Mouse (Mus musculus) adrenal gland (tissue): ENCODE results near the gene Twist2.

Experiments
- intact Hi-C: fragments of 180-260 bp; cut with DNase I; formaldehyde crosslinking; loops from one replicate; pipeline ENCODE4 v1.15.1; 2025

Gene Twist2

DNA sequence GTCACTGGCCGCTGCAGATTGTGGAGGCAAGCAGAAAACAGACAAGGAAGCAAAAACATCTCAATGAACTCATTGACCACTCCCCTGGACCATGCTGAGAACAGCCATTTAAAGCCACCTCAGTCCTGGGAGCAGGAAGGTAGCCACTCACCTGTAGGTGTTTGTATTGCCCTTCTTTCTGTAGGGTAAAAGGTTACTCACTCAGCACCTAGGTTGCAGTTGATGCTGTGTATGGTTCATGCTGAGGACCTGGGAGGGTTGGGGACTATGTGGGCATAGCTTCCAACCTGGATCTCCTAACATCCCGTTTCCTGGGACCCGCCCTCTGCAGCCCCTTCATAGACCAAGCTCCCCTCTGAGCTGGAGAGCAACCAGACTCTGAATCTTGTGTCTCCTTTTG, 14.8 kb downstream of the Twist2 start:
- intact Hi-C loops, result no loop called here

DNA sequence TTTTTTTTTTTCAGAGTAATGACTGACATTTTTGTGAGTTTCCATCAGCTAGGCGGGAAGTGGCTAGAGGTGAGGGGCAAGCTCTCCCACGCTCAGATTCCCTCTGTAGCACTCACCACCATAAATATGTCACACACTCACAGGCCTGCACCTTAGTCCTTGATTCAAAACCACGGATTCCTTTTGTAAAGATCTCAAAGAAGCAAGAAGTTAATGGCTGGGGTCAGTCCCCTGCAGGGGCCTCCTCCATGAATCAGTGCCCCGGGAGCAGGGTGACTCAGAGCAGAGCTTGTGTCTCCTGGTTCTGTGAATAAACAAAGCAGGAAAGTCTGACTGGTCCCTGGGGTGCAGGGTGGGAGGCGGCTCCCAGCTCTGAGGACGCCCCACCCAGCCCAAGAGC, 15.3 kb downstream of the Twist2 start:
- intact Hi-C loops, result no loop called here

DNA sequence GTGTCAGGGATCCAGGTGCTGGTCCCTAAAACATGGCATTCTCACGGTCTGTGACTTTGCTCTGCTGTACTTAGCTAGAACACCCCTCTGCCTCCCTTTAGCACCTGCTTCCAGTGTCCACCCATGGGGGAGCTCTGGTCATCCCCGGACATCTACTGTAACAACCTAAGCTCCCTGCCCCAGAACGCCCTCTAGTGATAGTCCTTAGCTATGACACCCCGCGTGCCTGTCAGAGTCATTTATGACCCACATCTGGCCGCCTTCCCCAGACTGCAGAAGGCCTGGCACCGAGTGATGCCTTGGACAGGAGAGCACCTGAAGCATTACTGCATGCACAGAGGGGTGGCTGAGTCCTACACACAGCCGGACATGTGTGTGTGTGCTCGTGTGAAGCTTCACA, 18.0 kb downstream of the Twist2 start:
- intact Hi-C loops, result no loop called here

DNA sequence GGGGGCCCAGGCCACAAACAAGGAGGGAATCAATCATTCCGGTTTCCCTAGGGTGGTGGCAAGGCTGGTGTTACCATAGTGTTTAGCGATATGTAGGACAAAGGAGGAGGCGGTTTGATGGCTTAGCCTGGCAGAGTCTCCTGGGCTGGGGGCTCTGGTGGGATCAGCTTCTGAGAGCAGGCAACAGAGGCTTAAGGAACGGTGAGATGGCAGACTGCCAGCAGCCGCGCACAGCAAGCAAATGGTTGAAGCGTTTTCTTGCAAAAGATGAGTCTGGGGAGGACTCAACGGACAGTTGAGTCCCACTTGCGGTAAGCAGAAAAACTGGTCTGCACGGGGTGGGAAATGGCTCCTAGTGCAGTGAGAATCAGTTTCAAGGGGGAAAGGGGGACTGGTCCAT, 19.3 kb downstream of the Twist2 start:
- intact Hi-C loops, result no loop called here

DNA sequence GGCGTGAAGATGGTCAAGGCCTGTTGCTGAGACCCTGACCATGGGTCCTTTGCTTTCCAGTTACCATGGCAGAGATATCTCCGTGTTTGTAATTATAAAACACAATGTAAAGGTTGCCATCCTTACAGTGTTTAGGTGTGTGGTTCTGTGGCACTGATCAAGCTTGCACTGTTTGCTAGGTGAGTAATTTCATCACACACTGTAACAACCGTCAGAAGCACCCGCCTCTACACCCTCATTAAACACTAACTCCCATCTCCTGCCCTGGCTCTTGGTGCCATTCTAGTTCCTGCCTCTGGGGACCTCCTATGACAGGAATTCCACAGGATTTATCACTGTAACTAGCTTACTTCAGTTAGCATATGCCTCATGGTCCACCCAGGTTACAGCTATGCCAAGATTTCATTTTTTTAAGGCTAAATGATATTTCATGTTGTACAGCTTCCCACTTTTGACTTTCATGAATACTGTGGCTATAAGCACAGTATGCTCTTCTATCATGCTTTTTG, 21.1 kb downstream of the Twist2 start:
- intact Hi-C loops, result no loop called here

DNA sequence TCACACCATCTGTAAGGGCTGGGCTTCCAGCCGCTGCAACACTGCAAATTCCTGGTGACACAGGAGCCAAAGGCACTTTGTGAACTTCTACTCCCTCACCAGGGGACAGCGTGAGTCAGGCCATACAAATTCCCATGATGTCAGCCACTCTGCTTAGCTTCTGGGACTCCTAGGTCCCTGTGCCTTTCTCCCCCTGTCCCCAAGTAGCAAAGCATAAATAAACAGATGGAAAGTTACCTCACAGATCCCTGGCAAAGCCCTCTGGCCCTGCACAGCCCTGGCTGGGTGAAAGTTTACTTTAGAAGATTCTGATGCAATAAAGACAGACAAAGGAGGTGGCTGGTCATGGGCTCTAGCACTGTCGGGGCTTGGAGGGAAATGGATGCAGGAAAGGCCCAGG, 22.3 kb downstream of the Twist2 start:
- intact Hi-C loops, result no loop called here

DNA sequence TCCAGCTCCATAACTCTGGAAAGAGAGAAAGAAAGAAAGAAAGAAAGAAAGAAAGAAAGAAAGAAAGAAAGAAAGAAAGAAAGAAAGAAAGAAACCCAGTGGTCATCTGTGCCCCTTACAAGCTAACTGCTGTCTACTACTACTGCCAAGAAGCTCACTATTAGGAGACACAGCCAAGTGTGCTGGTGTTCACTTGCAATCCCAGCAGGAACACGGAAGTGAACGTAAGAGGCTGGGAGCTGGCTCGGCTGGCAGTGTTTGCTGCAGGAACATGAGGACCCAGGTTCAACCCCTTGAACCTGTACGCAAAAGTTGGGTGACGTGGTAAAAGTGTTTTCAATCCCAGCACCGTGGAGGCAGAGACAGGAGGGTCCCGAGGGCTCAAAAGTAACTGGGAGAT, 22.7 kb downstream of the Twist2 start:
- intact Hi-C loops, result no loop called here

DNA sequence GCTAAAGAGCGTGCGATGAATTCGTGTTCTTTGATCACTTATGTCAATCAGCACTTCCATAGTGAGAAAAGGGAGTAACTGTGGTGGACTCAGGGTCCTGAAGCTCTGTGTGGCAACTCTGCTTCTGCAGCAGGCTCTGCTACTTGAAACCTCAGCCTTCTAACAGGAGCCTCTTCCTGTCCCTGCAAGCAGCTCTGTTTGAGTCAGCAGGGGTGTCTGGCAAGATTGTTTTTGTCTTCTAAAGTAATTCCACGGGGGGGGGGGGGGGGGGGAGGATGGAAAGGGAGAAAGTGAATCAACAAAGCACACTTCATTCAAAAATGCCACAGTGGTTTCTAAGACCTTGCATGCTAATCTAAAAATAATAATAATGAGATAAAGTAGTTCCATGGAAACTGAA, 24.0 kb downstream of the Twist2 start:
- intact Hi-C loops, result no loop called here

DNA sequence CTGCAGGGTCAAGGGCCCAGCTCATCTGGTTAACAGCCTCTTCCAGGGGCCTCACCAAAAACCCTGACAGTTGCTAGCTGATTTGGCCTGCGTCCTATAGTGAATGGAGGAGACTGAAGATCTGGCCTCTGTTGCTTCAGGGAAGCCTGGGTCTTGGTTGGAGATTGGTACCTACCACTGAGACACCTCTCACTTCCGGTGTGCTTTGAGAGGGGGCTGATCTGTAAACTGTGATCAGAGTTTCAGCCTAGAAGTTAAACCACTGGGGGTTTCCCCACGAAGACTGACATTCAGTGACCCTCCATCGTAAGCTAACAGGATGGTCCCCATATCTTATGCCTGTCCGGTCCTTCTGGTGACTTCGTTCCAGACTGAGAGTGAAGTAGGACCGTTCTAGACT, 30.7 kb downstream of the Twist2 start:
- intact Hi-C loops, result no loop called here

DNA sequence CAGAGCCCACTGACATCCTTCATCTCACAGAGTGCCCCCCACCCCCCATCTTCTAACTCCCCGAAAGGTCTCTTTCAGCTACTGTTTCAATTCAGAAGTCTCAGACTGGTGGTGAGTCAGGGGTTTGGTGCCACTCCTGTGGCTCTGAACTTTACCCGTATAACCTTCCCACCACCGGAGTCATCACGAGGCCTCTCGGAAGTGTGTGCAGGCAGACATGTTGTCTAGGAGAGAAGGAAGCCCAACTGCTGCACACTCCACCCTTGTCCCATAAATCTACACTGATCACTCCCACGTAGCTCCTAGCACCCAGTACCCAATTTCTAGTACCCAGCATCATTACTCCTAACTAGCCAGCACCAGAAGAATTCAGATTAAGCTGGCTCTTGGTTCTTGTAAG, 38.3 kb downstream of the Twist2 start:
- intact Hi-C loops, result no loop called here

DNA sequence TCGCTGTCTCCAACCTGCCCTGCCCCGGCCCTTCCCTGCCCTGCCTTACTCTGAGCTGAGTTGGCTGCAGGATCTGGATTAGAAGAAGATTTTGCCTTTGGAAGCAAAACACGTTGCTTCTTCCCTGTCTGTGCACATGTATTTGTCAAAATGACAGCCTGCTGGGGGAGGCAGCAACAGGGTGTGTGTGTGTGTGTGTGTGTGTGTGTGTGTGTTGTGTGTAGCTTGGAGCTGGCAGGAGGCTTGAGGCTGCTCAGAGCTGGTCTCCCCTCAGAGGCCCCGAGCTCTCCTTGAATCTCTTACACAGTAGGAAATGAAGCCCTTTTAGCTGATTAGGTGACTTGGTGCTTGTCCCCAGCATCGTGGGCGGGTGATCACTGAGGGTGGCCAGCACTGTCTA, 38.7 kb downstream of the Twist2 start:
- intact Hi-C loops, result no loop called here

DNA sequence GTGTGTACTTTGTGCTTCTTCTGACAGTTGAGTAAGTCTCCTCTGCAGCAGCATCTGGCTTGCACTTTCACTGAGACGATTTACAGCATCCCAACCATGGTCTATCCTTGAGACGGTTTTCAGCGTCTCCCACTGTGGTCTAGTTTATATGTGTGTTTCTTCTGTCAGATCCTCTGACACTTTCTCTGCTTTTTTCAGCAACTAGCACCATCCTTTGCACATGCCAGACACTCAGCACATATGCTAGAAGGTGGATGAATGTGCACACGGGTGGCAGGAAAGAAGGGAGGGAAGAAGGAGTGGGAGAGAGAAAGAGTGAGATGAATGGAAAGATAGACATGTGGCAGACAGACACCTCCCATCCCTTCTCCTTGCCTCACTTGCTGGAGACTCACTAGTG, 43.0 kb downstream of the Twist2 start:
- intact Hi-C loops, result no loop called here

DNA sequence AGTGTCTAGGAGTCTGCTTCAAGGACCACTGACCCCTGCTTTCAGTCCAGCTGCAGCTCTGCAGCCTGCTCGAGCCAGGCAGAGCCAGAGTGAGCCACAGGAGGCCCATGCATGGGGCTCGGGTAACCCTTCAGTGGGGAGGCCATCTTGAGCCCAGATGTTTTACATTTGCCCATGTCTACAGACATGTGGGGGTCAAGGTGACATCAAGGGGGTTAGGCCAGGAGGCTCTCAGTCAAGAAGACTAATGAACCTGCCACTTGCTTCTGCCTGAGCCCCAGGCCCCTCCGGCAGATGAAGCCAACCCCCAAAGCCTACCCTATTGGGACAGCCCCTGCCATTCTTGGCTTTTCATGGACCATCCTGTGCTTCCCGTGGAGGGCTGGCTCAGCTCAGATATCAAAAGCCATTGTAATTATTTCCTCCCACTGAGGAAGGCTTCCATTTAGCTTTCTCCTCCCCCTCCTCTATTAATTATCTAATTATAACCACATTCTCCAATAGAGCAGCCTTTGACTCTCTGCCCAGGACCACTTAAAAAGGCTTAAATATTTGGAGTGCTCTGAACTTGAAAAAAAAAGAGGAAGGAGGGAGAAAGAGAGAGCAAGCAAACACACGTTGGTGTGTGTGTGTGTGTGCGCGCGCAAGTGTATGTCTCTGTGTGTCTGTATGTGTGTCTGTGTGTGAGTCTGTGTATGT, 43.6 kb downstream of the Twist2 start:
- intact Hi-C loops, result no loop called here

DNA sequence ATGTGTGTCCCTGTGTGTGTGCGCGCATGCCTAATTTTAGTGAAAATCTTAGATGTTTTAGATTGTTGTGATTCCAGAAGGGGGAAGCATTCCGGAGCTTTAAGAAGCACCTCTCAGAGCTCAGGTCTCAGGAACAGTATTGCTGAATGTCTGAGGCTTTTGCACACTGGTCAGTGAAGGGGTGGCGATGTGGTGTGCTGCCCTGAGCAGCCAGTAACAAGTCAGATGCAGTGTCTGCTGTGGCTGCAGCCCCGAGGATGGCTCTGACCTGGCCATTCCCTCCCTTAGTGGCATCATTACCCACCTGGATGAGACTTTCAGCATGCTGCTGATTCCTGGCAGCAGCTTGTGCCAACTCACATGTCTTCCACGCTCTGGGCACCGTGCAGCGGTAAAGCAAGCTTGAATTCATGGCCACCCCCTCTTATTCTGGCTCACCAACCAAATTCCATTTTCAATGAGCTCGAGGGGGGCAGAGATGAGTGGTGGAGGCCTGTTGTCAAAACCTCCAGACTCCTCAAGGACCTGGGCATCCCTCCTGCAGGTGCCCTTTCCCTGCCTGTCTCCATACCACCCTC, 44.2 kb downstream of the Twist2 start:
- intact Hi-C loops, result no loop called here

DNA sequence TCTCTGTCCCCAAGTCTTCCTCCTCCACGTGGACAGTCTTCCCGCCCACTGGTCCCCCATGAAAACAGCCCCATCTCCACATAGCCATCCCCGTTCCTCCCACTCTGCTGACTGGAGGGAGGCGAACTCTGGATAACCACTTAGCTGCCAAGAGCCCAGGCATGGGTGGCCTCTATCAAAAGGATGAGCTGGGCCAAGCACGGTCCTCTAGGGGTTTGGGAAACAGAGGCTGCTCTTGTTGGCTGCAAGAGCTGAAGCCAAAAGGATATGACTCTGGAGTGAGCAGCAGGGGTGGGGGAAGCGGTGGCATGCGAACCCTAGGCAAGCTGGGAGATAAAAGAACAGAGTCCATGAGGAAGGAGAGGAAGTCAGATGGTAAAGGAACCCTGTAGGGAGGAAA, 50.0 kb downstream of the Twist2 start:
- intact Hi-C loops, result no loop called here

DNA sequence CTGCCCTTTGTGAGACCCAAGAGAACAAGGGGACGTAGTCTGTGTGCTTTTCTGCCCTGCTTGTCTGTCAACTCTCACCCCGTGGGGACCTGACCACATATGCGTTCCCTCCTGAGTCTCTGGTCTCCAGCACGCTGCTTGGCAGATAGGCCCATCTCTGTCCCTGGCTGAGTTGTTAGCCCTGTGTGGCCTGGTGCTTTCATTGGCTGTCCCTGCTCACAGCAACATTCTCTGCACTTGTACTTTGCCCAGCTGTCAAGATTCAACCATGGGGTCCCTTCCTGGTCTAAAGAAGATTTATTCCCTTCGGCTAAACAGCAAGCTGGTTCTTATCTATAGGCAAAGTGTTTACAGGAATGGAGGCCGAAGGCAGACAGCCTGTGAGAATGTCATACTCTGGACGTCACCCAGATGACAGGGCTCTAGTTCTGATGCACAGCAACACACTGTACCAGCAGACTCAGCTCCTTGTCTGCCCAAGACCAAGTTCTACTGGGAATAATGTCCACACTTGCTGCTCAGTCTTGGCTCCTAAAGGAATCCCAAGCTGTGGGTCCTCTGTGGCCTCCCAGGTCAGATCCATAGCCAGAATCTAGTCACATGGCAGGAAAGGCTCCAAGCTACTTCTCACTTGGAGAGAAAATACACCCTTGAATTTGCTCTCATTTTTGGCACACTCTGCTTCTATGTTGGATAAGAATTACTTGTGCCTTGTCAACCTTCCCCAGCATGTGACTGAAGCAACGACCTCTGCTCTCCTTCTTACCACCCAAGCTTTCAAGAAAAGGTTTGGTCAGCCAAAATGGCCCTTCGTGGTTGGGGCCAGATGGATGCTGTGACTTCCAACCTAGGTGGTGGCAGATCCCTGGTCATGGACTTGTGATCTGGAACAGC, 55.8 kb downstream of the Twist2 start:
- intact Hi-C loops, result no loop called here

DNA sequence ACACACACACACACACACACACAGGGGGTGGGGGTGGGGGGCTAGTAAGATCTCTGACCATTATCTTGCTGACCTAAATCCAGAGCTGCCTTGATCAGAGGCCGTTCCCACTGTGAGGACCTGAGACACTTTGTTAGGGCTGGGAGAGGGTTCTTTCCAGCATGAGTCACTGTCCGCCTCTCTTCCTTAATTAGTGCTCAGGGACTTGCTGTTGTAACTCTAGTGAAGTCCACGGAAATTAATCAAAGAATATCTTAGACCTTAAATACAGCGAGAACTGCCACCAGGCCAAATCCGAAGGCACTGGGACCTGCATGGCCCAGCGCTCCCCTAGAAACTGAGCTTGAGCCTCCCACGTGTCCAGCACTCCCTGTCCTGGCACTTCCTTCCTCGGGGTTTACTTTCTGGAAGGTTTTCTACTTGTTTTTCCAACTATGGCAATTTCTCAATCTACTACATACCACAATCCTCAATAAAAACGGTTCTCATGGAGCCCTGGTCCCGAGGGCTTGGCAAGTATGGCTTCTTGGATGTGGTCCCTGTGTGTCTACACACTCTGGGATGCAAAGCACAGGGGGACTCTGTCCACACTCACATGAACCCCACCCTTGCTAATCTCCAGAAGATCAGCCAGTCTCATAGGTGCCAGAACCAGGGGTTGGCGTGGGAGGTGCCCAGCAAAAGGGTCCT, 57.0 kb downstream of the Twist2 start:
- intact Hi-C loops, result no loop called here

DNA sequence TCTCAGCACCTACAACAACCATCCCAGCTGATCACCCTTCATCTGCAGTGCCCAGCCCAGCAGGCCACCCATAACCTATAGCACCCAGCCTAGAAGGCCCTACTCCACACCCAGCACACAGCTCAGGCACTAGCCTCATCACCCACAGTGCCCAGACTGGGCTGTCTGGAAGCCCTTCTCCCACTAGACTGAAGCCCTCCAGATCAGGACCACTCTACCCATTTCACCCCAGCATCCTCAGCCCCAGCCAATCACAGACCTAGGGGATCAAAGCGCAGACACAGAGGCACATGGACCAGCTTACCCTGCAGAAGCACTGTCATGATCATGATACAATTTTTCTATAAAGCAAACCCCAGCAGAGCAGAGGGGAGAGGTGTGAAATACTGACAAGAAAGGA, 57.6 kb downstream of the Twist2 start:
- intact Hi-C loops, result no loop called here

DNA sequence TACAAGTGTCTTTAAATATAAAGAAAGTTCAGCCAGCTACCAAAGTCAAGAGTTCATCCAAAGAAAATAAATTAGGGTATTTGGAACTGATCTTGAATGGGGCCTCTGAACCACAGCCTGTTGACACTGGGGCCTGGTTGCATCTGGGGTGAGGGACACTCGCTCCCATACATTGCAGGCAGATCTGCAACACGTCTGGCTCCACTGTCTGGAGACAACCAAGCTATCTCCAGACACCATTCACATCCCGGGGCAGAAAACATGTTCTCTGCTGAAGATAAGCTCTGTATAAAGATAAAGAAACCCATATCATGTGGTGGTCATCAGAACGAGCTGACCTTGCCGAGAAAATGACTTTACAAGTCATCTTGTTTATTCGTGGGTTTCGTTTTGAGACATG, 60.2 kb downstream of the Twist2 start:
- intact Hi-C loops, result no loop called here

DNA sequence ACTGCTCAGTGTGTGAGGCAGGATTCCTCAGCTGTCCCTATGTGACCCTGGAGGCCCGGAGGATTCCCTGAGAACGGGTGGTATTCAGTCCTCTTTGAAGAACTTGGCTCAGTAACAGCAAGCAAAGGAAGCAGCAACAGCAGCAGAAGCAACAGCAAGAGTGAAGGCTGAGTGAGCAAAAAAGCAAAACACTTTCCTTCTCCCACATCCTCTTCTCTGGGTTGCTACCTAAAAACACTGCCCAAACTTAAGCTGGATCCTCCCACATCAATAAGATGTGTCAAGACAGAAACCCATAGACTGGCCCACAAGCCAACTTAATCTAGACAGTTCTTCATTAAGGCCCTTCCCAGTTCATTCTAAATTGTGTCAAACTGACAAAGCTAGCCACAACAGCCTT, 64.7 kb downstream of the Twist2 start:
- intact Hi-C loops, result no loop called here

DNA sequence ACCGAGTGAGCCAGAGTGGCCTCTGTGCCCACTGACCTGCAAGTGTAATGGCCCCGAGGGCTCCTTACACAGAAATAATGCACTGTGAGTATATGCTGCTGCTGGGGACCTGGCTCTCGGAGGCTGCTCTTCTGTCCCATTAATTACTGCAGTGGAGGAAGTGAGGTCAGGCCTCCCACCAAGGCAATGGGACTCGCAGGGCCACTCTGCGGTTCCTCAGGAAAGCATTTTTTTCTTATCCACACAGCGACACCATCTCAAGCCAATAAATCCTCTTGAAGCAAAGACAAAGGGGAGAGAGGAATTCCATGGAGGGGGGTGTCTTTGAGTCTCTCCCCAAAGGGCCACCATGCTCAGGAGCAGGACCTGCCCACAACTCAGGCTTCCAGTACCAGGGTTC, 69.8 kb downstream of the Twist2 start:
- intact Hi-C loops, result loop anchor here (10.0 kb wide), 2 partner anchors 296 to 346 kb away; no protein-coding TSS in a partner anchor
